Mouse (Mus musculus) intestine, embryonic 16.5 days (tissue): ENCODE results near the gene Gm9821. TPM values are rescaled to one million over a fixed set of nuclear protein-coding genes. Genes with fewer than 3 reads are reported as not detected.

ENCODE experiments used
- ATAC-seq: fragments of 200-750 bp; cut with Nextera tagmentation; 2 replicates; pipeline ENCODE4 v1.8.0; 2017; ENCODE audit warnings: moderate TSS enrichment, moderate library complexity
- H3K27ac ChIP-seq: fragments of 300-500 bp; sonication (generic); 2 replicates; pipeline ENCODE4 v1.5.1; 2014; ENCODE audit warnings: mild to moderate bottlenecking, low read length
- H3K27me3 ChIP-seq: fragments of 300-500 bp; sonication (generic); replicated peaks from 2 replicates; pipeline ENCODE4 v1.6.1; 2014; ENCODE audit warnings: low read length, control low read depth, mixed read lengths; ENCODE audit not compliant: control insufficient read depth, insufficient read depth
- H3K36me3 ChIP-seq: fragments of 300-500 bp; sonication (generic); 2 replicates; pipeline ENCODE4 v1.6.1; 2014; ENCODE audit warnings: low read length, control low read depth; ENCODE audit not compliant: control insufficient read depth, insufficient read depth
- H3K4me1 ChIP-seq: fragments of 300-500 bp; sonication (generic); 2 replicates; pipeline ENCODE4 v1.6.1; 2014; ENCODE audit warnings: low read length, control low read depth, mixed read lengths; ENCODE audit not compliant: control insufficient read depth, insufficient read depth
- H3K4me2 ChIP-seq: fragments of 300-500 bp; sonication (generic); 2 replicates; pipeline ENCODE4 v1.6.1; 2014; ENCODE audit warnings: low read depth, low read length, control low read depth
- H3K4me3 ChIP-seq: fragments of 300-500 bp; sonication (generic); 2 replicates; pipeline ENCODE4 v1.5.1; 2014; ENCODE audit warnings: mild to moderate bottlenecking, low read length
- H3K9ac ChIP-seq: fragments of 300-500 bp; sonication (generic); 2 replicates; pipeline ENCODE4 v1.6.1; 2014; ENCODE audit warnings: low read depth, low read length
- H3K9me3 ChIP-seq: fragments of 300-500 bp; sonication (generic); 2 replicates; pipeline ENCODE4 v1.6.1; 2016; ENCODE audit warnings: low read length, control low read depth; ENCODE audit not compliant: control insufficient read depth
- WGBS: fragments of 180-500 bp; shearing (Covaris S2); extraction: QIAGEN DNeasy Blood & Tissue Kit; methylation state at CpG from one replicate; pipeline ENCODE4 v1.1.7; 2014; 5-methylcytosine and 5-hydroxymethylcytosine counted together
- polyA plus RNA-seq: library from polyadenylated mRNA; unstranded; fragments of >200 nt; fragmentation: Nextera tagmentation; extraction: Ambion mirVana; gene quantifications from 2 replicates; pipeline ENCODE4 v1.2.1, GENCODE M21; 2015

Gene Gm9821
- polyA plus RNA-seq, 1 experiment from 2014 or later, result 0.28 TPM

DNA sequence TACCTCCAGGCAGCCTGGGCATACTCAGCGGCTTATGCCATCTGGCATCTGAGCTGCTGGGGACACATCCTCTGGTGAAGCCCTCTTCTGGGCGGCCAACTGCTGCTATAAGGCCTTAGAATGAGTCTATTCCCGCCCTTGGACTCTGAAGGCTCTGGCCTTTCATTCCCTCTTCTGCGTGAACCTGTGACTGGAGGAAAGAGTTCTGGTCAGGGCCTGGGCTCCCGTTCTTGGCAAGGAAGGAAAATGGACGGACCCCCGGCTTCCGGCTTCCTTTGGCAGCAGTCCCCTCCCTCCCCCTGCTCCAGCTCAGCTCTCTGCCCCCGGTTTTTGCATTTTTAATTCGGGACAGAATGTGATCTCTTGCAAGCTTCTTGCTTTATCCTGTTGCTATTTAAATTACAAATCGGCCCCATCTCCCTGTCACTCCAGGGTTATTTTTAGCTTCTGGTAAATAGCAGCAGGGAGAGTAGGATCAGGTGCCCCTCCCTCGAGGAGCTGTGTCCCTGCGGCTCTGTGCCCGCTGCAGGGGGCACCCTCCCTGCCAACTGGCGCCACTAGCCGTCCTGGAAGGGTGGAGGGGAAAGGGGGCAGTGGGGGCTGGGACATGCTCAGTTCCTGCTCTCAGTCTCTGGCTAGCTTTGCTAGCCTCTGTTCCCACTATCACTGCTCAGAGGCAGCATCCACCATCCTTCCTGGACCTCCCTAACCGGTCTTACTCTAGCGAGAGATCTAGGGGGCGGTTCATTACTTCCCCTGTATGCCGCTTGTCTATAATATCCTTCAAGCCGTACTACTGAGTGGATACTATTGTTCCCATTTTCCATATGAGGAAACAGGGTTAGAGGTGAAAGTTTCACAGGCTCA, 26.0 kb downstream of the Gm9821 start:
- 28% methylated on average over 21 of the region's 21 CpGs for WGBS
- H3K4me1 ChIP-seq, result peaks cover 34% of the 10 kb centered on the region
- H3K27me3 ChIP-seq, result peaks cover 22% of the 10 kb centered on the region
- no peaks in the 10 kb centered on the region for H3K36me3 ChIP-seq
- peak overlapping the region; percentile 58 for H3K9ac ChIP-seq
- no peaks in the 10 kb centered on the region for H3K9me3 ChIP-seq
- H3K27ac ChIP-seq, result peak overlapping the region; percentile 81
- peak overlapping the region; percentile 15 for H3K4me2 ChIP-seq
- ATAC-seq, result peak; percentile 54
- H3K4me3 ChIP-seq, result no peak overlapping the region

DNA sequence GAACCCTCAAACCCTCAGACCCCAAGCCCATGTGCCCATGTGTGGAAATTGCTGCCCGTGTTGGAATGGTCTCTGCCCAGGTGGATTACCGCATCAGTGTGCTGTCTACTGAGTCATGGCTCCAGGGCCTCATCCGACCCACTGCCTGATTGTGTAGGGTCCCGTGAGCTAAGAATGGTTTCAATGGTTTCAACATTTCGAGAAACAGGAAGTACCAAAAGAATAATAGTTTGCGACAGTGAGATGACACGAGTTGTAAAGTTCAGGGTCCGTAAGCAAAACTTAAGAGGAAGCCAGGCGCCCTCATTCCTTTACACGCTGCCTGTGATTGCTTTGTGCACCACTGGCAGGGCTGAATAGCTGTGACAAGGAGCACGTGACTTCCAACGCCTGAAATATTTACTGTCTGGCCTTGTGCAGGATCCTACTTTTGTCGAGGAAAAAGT, 26.6 kb downstream of the Gm9821 start:
- peak overlapping the region; percentile 58 for H3K9ac ChIP-seq
- peak overlapping the region; percentile 25; the same call in 1 of the 2 replicates for H3K4me2 ChIP-seq
- peak; percentile 74 for ATAC-seq
- no peaks in the 10 kb centered on the region for H3K9me3 ChIP-seq
- H3K27me3 ChIP-seq, result peaks cover 27% of the 10 kb centered on the region
- WGBS, result 18% methylated on average over 13 of the region's 13 CpGs
- no peak overlapping the region for H3K4me3 ChIP-seq
- peaks cover 34% of the 10 kb centered on the region for H3K4me1 ChIP-seq
- peak overlapping the region; percentile 81 for H3K27ac ChIP-seq
- H3K36me3 ChIP-seq, result no peaks in the 10 kb centered on the region

DNA sequence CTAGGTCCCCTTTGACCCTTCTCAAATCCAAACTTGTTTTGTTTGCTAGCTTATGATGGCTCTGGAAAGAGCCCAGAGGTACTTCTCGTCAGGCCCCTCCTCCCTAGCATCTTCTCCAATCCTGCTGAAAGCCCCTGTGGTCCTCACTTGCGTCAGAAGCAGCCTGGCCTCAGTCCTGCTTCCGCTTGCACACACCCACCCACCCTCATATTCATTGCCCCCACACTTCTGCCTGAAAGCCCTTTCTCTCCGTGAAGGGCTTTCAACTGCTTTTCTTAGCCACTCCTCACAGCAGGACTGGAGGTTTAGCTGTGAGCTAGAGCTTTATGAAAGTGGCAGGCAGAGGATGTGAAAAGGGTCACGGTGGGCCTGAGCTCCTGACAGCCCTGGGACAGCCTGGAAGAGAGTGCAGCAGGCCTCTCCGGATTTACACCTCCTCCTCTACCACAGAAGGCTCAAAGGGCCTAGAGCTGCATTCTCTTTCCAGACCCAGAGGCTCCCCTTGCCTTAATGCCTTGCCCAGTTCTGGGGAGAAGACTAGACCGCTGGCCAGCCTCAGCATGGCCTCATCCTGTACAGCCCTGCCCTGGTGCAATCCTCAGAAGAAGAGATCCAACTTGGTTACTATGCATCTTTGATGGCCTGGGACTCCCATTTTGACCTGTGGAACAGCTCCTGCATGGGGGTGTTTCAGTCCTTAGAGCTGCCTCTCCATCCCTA, 28.1 kb downstream of the Gm9821 start:
- peaks cover 29% of the 10 kb centered on the region for H3K27me3 ChIP-seq
- 58% methylated on average over 7 of the region's 7 CpGs for WGBS

DNA sequence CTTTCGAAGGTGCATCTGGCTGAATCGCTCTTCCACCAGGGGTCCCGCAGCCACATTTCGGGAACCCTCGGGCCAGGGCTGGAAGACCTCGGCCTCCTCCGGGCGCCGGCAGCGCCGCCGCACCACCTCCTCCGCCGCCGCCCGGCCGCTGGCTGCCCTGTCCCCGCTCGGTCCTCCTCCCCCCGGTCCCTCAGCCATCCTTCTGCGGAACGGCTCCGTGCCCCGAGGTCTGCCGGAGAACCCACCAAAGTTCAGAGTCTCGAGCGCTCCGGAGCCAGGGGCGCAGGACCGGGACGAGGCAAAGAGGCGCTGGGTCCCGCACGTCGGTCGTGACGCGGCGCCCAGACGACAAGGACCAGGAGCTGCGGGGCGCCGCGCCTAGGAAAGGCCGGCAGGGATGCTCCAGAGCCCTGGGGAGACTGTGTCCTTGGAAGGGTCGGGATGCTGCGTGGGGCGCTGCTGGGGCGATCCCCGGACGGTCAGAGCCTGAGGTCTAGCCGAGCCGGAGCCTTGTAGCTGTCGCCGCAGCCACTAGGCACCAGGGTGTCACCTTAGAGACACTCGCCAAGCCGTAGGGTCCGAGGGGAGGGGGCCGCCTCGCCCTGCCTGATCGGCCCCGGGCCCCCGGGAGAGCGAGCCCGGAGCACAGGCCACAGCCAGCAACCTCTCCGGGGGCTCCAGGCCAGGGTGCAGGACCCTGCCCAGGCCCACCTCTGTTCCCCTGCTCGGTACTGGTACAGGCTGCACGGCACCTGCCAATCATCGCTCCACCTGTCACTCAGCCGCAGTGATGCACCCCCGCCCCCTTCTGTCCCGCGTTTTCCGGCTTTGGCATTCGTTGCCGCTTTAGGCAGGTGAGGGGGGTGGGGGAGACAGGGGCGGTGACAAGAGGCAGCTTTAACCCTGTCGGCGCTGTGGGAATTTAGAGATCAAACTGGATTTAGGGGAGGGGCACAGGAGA, 30.4 kb downstream of the Gm9821 start, which contains the start of gene Dgkz:
Dgkz (minus strand) TSS at position 284 of the 961 bp plus-strand sequence.
- Histone ChIP-seq H3K4me3 (peak within 1 kb of the TSS; percentile 51), H3K4me1 (peaks cover 33% of the 10 kb centered on the region), H3K9ac (peak within 1 kb of the TSS; percentile 63), H3K4me2 (peak within 1 kb of the TSS; percentile 82), H3K9me3 (no peaks in the 10 kb centered on the region), H3K27me3 (peaks cover 29% of the 10 kb centered on the region), H3K36me3 (no peaks in the 10 kb centered on the region), H3K27ac (no peak within 1 kb of the TSS)
- 2% methylated on average over 79 of the region's 79 CpGs for WGBS
- ATAC-seq, result 0 out of 2 replicates have a peak, but pooled peaks have one; percentile 2

More for the DNA sequence above, 28.1 kb downstream of the Gm9821 start:
- Histone ChIP-seq H3K9me3 (no peaks in the 10 kb centered on the region), H3K9ac (no peak overlapping the region), H3K4me2 (no peak overlapping the region), H3K4me1 (peaks cover 33% of the 10 kb centered on the region), H3K4me3 (no peak overlapping the region), H3K36me3 (no peaks in the 10 kb centered on the region), H3K27ac (no peak overlapping the region)
- no peak for ATAC-seq

DNA sequence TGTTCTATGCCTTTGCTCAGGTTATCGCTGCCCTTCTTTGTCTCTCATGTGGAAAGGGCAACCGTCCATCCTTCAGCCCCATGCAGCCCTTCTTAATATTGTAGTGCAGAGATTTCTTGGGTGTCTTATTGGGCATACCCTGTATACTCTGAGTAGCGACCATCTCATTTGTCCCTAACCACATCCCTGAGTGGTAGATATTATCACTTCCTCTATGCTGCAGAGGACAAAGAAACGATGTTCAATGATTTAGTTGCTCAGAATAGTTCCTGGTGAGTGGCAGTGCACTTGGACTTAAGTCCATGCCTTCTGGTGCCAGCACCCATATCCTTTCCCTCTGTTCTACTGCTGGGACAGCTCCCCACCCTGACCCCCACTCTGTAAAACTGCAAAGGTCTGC, 32.5 kb downstream of the Gm9821 start:
- Histone ChIP-seq H3K4me3 (no peak overlapping the region), H3K36me3 (no peaks in the 10 kb centered on the region), H3K9ac (no peak overlapping the region), H3K27me3 (peaks cover 29% of the 10 kb centered on the region), H3K4me1 (peaks cover 16% of the 10 kb centered on the region), H3K4me2 (no peak overlapping the region), H3K27ac (no peak overlapping the region), H3K9me3 (no peaks in the 10 kb centered on the region)
- ATAC-seq, result no peak
- whole genome bisulfite sequencing, result 74% methylated on average over 4 of the region's 4 CpGs

DNA sequence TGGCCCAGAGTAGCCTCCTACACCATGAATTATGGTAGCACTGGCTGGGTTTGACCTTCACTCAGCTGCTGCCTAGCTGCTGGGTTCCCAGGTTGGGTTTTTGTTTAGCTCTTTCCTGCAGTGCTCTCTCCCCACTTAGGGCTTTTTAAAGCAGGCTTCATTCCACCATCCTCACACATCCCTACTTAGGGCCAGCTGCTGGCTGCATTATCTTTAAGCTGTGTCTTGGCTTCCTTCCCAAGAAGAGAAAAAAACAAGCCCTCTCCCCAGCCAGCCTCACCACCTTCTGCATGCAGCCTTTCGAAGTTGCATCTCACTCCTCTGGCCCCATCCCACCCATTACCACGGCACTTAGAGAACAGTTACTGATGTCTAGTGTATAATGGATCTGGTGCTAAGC, 33.0 kb downstream of the Gm9821 start:
- no peak overlapping the region for H3K4me2 ChIP-seq
- no peak overlapping the region for H3K9ac ChIP-seq
- H3K9me3 ChIP-seq, result no peaks in the 10 kb centered on the region
- peak; percentile 15; the same call in 1 of the 2 replicates for ATAC-seq
- H3K36me3 ChIP-seq, result no peaks in the 10 kb centered on the region
- 35% methylated on average over 2 of the region's 2 CpGs for WGBS
- peaks cover 16% of the 10 kb centered on the region for H3K4me1 ChIP-seq
- peaks cover 29% of the 10 kb centered on the region for H3K27me3 ChIP-seq
- no peak overlapping the region for H3K27ac ChIP-seq
- no peak overlapping the region for H3K4me3 ChIP-seq

DNA sequence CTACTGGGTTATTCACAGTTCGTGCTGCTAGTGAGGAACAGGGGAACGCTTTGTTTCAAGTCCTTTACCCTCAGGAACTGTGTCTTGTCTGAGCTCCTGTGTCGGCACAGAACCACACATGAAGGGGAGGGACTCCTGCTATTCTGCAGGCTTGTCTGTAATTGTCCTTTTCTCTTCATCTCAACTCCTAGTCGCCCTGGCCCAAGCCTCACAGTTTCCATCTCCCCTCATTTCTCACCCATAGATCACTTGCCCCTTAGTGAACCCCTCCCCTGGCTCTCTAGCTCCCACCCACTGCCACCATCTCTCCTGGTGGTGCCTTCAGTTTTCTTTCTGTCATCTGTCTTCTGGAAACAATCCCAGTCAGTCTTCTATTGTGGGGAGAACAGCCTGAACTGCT, 34.7 kb downstream of the Gm9821 start:
- Histone ChIP-seq H3K4me2 (no peak overlapping the region), H3K27me3 (peaks cover 19% of the 10 kb centered on the region), H3K4me1 (peaks cover 29% of the 10 kb centered on the region), H3K27ac (no peak overlapping the region), H3K4me3 (no peak overlapping the region), H3K36me3 (no peaks in the 10 kb centered on the region), H3K9me3 (no peaks in the 10 kb centered on the region), H3K9ac (no peak overlapping the region)
- no peak for ATAC-seq
- 31% methylated on average over 4 of the region's 4 CpGs for WGBS

DNA sequence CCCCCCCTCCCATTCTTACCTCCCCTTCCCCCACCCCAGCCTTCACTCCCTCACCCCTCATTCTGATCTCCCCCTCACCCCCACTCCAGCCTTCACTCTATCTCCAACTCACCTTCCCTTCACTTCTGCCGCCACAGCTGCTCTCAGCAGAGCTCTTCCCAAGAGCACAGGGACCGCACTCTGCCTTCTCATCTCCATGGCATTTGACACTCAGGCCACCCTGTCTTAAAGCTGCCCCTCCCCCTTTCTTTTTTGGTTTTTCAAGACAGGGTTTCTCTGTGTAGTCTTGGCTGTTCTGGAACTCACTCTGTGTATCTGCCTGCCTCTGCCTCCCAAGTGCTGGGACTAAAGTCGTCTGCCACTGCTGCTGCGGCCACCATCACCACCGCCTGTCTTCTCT, 35.3 kb downstream of the Gm9821 start:
- H3K36me3 ChIP-seq, result no peaks in the 10 kb centered on the region
- no peak overlapping the region for H3K4me2 ChIP-seq
- 57% methylated on average over 5 of the region's 5 CpGs for WGBS
- no peak overlapping the region for H3K27ac ChIP-seq
- no peak overlapping the region for H3K4me3 ChIP-seq
- no peak overlapping the region for H3K9ac ChIP-seq
- peaks cover 13% of the 10 kb centered on the region for H3K27me3 ChIP-seq
- H3K4me1 ChIP-seq, result peaks cover 25% of the 10 kb centered on the region
- no peaks in the 10 kb centered on the region for H3K9me3 ChIP-seq
- no peak for ATAC-seq
